Mouse (Mus musculus): Measurements from ENCODE around the gene Rbms1. TPM values are rescaled to one million over a fixed set of nuclear protein-coding genes. Genes with fewer than 3 reads are reported as not detected.

Gene Rbms1
- polyA plus RNA-seq, 1 experiment: 24.4 TPM

GRCm38 (mm10) chr2:60922351-60922750, 40.6 kb downstream of the Rbms1 start:
- 33% methylated on average over 5 of the region's 5 CpGs for WGBS

GRCm38 (mm10) chr2:60920076-60920475, 42.9 kb downstream of the Rbms1 start:
- 75% methylated on average over 3 of the region's 3 CpGs for WGBS

More at GRCm38 (mm10) chr2:60922351-60922750, 40.6 kb downstream of the Rbms1 start:
- no peak for DNase-seq (ENCODE audit: low read depth, low spot score)

GRCm38 (mm10) chr2:60918401-60918800, 44.6 kb downstream of the Rbms1 start:
- no peak for DNase-seq (ENCODE audit: low read depth, low spot score)
- WGBS: 77% methylated on average over 7 of the region's 7 CpGs

More at GRCm38 (mm10) chr2:60920076-60920475, 42.9 kb downstream of the Rbms1 start:
- no peak for DNase-seq (ENCODE audit: low read depth, low spot score)

- no peak for DNase-seq (ENCODE audit: low read depth, low spot score)
- WGBS: 73% methylated on average over 7 of the region's 7 CpGs
Observed at GRCm38 (mm10) chr2:60914524-60915280, 48.3 kb downstream of the Rbms1 start.

GRCm38 (mm10) chr2:60913281-60913680, 49.7 kb downstream of the Rbms1 start:
- no peak for DNase-seq (ENCODE audit: low read depth, low spot score)
- 89% methylated on average over 3 of the region's 3 CpGs for WGBS

GRCm38 (mm10) chr2:60911716-60912115, 51.3 kb downstream of the Rbms1 start:
- DNase-seq (ENCODE audit: low read depth, low spot score): no peak
- WGBS: 84% methylated on average over 8 of the region's 8 CpGs

GRCm38 (mm10) chr2:60910820-60911219, 52.2 kb downstream of the Rbms1 start:
- DNase-seq (ENCODE audit: low read depth, low spot score): peak; percentile 36
- WGBS: 34% methylated on average over 6 of the region's 6 CpGs

GRCm38 (mm10) chr2:60908551-60908950, 54.4 kb downstream of the Rbms1 start:
- WGBS: 36% methylated on average over 4 of the region's 4 CpGs
- DNase-seq (ENCODE audit: low read depth, low spot score): no peak

- 42% methylated on average over 12 of the region's 12 CpGs for WGBS
- peak; percentile 28 for DNase-seq (ENCODE audit: low read depth, low spot score)
Observed at GRCm38 (mm10) chr2:60908116-60908515, 54.9 kb downstream of the Rbms1 start.

GRCm38 (mm10) chr2:60905283-60905682, 57.7 kb downstream of the Rbms1 start:
- no peak for DNase-seq (ENCODE audit: low read depth, low spot score)
- WGBS: 12% methylated on average over 3 of the region's 3 CpGs

- DNase-seq (ENCODE audit: low read depth, low spot score): no peak
- WGBS: 78% methylated on average over 5 of the region's 5 CpGs
Observed at GRCm38 (mm10) chr2:60904141-60904540, 58.9 kb downstream of the Rbms1 start.

- DNase-seq (ENCODE audit: low read depth, low spot score): no peak
- 70% methylated on average over 7 of the region's 7 CpGs for WGBS
Observed at GRCm38 (mm10) chr2:60903535-60903934, 59.5 kb downstream of the Rbms1 start.

GRCm38 (mm10) chr2:60902446-60903137, 60.4 kb downstream of the Rbms1 start:
- 61% methylated on average over 6 of the region's 6 CpGs for WGBS
- no peak for DNase-seq (ENCODE audit: low read depth, low spot score)

- 58% methylated on average over 15 of the region's 15 CpGs for WGBS
- DNase-seq (ENCODE audit: low read depth, low spot score): no peak
Observed at GRCm38 (mm10) chr2:60901511-60901951, 61.5 kb downstream of the Rbms1 start.

GRCm38 (mm10) chr2:60901013-60901412, 62.0 kb downstream of the Rbms1 start:
- WGBS: 79% methylated on average over 6 of the region's 6 CpGs
- no peak for DNase-seq (ENCODE audit: low read depth, low spot score)

GRCm38 (mm10) chr2:60893042-60893441, 70.0 kb downstream of the Rbms1 start:
- no peak for DNase-seq (ENCODE audit: low read depth, low spot score)
- 21% methylated on average over 1 of the region's 1 CpGs for WGBS

GRCm38 (mm10) chr2:60883931-60884330, 79.1 kb downstream of the Rbms1 start:
- no peak for DNase-seq (ENCODE audit: low read depth, low spot score)
- 32% methylated on average over 4 of the region's 4 CpGs for WGBS

- 66% methylated on average over 3 of the region's 3 CpGs for WGBS
- no peak for DNase-seq (ENCODE audit: low read depth, low spot score)
Observed at GRCm38 (mm10) chr2:60883043-60883365, 80.0 kb downstream of the Rbms1 start.

GRCm38 (mm10) chr2:60882202-60883042, 80.6 kb downstream of the Rbms1 start:
- 66% methylated on average over 5 of the region's 5 CpGs for WGBS
- DNase-seq (ENCODE audit: low read depth, low spot score): no peak

GRCm38 (mm10) chr2:60881571-60882041, 81.4 kb downstream of the Rbms1 start:
- WGBS: 4% methylated on average over 27 of the region's 27 CpGs
- no peak for DNase-seq (ENCODE audit: low read depth, low spot score)

Measured in large intestine, adult 2 months (tissue).